Comparison of ENCODE assay signal across 9 mouse cellular contexts in genomic region chr9:114710345-114710744, GRCm38 (mm10). TPM values are rescaled to one million over a fixed set of nuclear protein-coding genes. Genes with fewer than 3 reads are reported as not detected.
DNase-seq lines count a peak whose midpoint lies in the region; ATAC-seq and TF ChIP-seq lines count a peak whose summit lies in the region.
"Had no signal": no experiment of that assay in that cellular context is flagged by ENCODE, and none has a peak within 500 bp of the region (broad histone marks: within the 10 kb centered on the region; RNA-seq: fewer than 3 reads in every experiment).

No protein-coding gene starts in this region.

- no peak for ATAC-seq in forebrain, postnatal 0 days
- no peak for ATAC-seq in forebrain, embryonic 16.5 days

- no peak overlapping the region for H3K9ac ChIP-seq in forebrain, postnatal 0 days
- no peak overlapping the region for H3K9ac ChIP-seq in forebrain, embryonic 16.5 days (replicated peaks; ENCODE audit: low read depth, low read length)
- H3K9ac ChIP-seq: limb, embryonic 13.5 days had no signal

- peaks cover 68% of the 10 kb centered on the region for H3K36me3 ChIP-seq in forebrain, postnatal 0 days (ENCODE audit: insufficient read depth)
- peaks cover 37% of the 10 kb centered on the region for H3K36me3 ChIP-seq in forebrain, embryonic 16.5 days (ENCODE audit: control insufficient read depth, insufficient read depth)

- no peaks in the 10 kb centered on the region for H3K4me1 ChIP-seq in forebrain, postnatal 0 days (ENCODE audit: insufficient read depth)
- no peaks in the 10 kb centered on the region for H3K4me1 ChIP-seq in forebrain, embryonic 16.5 days (replicated peaks; ENCODE audit: control insufficient read depth, insufficient read depth, low read length)
- H3K4me1 ChIP-seq: limb, embryonic 13.5 days had no signal

- intact Hi-C loops in left cerebral cortex, postnatal 36 days (cut with DNase I), result no loop called here

- WGBS in forebrain, postnatal 0 days, result 81% methylated on average over 7 of the region's 7 CpGs
- WGBS in forebrain, embryonic 16.5 days, result 80% methylated on average over 7 of the region's 7 CpGs

- H3K4me2 ChIP-seq in forebrain, postnatal 0 days (ENCODE audit: low read depth), result no peak overlapping the region
- no peak overlapping the region for H3K4me2 ChIP-seq in forebrain, embryonic 16.5 days (ENCODE audit: low read length)
- H3K4me2 ChIP-seq: limb, embryonic 13.5 days had no signal

- no peaks in the 10 kb centered on the region for H3K27me3 ChIP-seq in forebrain, postnatal 0 days (ENCODE audit: insufficient read depth, low read length)
- H3K27me3 ChIP-seq in forebrain, embryonic 16.5 days (replicated peaks; ENCODE audit: control insufficient read depth, insufficient read depth, low read length), result no peaks in the 10 kb centered on the region
- H3K27me3 ChIP-seq: limb, embryonic 13.5 days had no signal

- TF ChIP-seq CTCF in forebrain, postnatal 0 days (IDR thresholded peaks at IDR 0.05; ENCODE audit: low read depth), result peak; percentile 57

- H3K9me3 ChIP-seq in forebrain, postnatal 0 days (ENCODE audit: low read length), result no peaks in the 10 kb centered on the region
- no peaks in the 10 kb centered on the region for H3K9me3 ChIP-seq in forebrain, embryonic 16.5 days (ENCODE audit: control insufficient read depth, low read length)
- H3K9me3 ChIP-seq: limb, embryonic 13.5 days had no signal

- H3K27ac ChIP-seq in forebrain, postnatal 0 days (ENCODE audit: low read depth, low read length), result no peak overlapping the region
- no peak overlapping the region for H3K27ac ChIP-seq in forebrain, embryonic 16.5 days (ENCODE audit: low read length)
- H3K27ac ChIP-seq: limb, embryonic 13.5 days had no signal

- peak; percentile 55 for DNase-seq in forebrain, postnatal 0 days
- peak; percentile 43 to 46 for DNase-seq in spleen, postnatal 36 days (ENCODE audit: low spot score in 2 of 2)
- DNase-seq in spleen, adult 12 weeks (ENCODE audit: low spot score), result no peak
- peak; percentile 69 to 70 for DNase-seq in kidney, postnatal 25 days
- peak; percentile 30 to 37 for DNase-seq in thymus, postnatal 36 days
- no peak for DNase-seq in cerebellum, adult 11 months
- DNase-seq in left cerebral cortex, postnatal 36 days (ENCODE audit: low spot score in 2 of 2), result no peak

- no peak overlapping the region for H3K4me3 ChIP-seq in forebrain, postnatal 0 days (ENCODE audit: low read depth, low read length)
- H3K4me3 ChIP-seq in forebrain, embryonic 16.5 days (replicated peaks; ENCODE audit: low read length), result no peak overlapping the region
- H3K4me3 ChIP-seq: limb, embryonic 13.5 days had no signal

RNA-seq across cellular contexts. Expression of gene Cmtm6, which starts 20.6 kb away (rescaled TPM):
- total RNA-seq in forebrain, postnatal 0 days (2014; rRNA removed), result 16.3 and 17.1 TPM in 2 replicates
- polyA plus RNA-seq in forebrain, postnatal 0 days (2015; fragmentation: Nextera tagmentation; extraction: Ambion mirVana), result 19.5 and 22.7 TPM in 2 replicates
- polyA plus RNA-seq in forebrain, embryonic 16.5 days (2015; fragmentation: Nextera tagmentation; extraction: Ambion mirVana), result 23.2 and 30.2 TPM in 2 replicates
- total RNA-seq in left cerebral cortex, postnatal 36 days (2021), result 10 to 100 TPM; 19.0 to 21.5 TPM

RNA-seq across cellular contexts. Expression of gene Dync1li1, which starts 21.8 kb away (rescaled TPM):
- 136 and 152 TPM in 2 replicates for total RNA-seq in forebrain, postnatal 0 days (2014; rRNA removed)
- polyA plus RNA-seq in forebrain, postnatal 0 days (2015; fragmentation: Nextera tagmentation; extraction: Ambion mirVana), result 127 and 145 TPM in 2 replicates
- 92.9 and 110 TPM in 2 replicates for polyA plus RNA-seq in forebrain, embryonic 16.5 days (2015; fragmentation: Nextera tagmentation; extraction: Ambion mirVana)
- total RNA-seq in left cerebral cortex, postnatal 36 days (2021), result 10 to 100 TPM; 91.3 to 92.5 TPM

Comparison
In these comparisons a context has a peak if more than half of its experiments do, and no peak if none do; other contexts are left out.
1. DNase-seq: peak in forebrain, postnatal 0 days (single experiment), spleen, postnatal 36 days (2 of 2), kidney, postnatal 25 days (2 of 2) and thymus, postnatal 36 days (2 of 2); none in spleen, adult 12 weeks (single experiment), cerebellum, adult 11 months (single experiment) and left cerebral cortex, postnatal 36 days (0 of 2).